Mouse (Mus musculus) retina, postnatal 1 day (tissue): ENCODE measurements at regions not wholly inside any gene's neighbourhood (a gene's known extent, or its start where the extent isn't known, plus 50 kb on each side); places are given as distances from the start of the nearest gene placed in this dataset.

Experiments
- DNase-seq: peaks from one replicate; pipeline ENCODE4 v3.0.0-alpha.2; 2012

DNA sequence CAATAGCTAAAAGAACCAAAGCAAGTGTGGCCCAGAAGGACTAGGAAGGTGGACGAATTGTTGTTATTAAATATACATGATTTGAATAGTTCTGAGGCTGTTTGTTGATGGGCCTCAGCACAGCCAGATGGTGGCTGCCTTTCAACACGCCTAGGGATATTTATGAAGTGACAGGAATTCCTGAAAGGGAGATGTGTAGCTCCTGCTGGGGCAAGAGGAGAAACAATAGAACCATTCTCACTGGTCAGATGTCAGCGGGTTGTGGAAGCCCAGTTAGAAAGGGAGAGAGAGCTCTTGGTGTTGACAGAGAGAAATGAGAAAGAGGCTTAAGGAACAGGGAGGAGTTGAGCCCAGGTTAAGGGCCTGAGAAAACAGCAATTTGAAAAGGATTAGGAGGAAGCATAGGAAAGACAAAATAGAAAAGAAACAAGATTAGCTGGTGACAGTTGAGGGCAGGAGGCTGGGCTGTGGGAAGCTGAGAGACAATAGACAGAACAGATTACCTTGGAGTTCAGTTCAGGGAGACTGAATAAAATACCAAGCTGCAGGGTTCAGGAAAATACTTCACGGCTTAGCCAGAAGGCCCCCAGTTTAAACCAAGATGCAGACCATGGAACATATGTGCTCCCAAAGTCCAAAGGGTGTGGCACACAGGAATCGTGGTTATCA lies 174.7 kb upstream of the Ptbp2 start:
- peak; percentile 71 for DNase-seq

DNA sequence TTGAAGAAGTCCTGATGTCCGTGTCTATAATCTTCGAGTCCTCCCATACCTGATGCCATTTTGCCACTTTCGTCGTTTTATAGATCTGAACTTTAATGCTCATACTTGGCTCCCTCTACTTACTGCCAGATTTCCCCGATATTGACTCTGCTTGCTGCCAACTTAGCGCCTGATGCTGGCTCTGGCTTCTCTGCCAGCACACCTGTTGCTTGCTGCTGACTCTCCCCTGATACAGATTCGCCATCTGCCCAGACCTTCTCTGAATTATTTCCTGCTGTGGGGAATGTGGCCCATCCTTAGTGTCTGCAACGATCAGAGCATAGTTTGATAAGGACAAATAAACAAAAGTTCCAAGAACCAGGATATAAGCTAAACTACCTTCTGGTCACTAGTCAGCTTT lies 173.3 kb upstream of the Ptbp2 start:
- no peak for DNase-seq

DNA sequence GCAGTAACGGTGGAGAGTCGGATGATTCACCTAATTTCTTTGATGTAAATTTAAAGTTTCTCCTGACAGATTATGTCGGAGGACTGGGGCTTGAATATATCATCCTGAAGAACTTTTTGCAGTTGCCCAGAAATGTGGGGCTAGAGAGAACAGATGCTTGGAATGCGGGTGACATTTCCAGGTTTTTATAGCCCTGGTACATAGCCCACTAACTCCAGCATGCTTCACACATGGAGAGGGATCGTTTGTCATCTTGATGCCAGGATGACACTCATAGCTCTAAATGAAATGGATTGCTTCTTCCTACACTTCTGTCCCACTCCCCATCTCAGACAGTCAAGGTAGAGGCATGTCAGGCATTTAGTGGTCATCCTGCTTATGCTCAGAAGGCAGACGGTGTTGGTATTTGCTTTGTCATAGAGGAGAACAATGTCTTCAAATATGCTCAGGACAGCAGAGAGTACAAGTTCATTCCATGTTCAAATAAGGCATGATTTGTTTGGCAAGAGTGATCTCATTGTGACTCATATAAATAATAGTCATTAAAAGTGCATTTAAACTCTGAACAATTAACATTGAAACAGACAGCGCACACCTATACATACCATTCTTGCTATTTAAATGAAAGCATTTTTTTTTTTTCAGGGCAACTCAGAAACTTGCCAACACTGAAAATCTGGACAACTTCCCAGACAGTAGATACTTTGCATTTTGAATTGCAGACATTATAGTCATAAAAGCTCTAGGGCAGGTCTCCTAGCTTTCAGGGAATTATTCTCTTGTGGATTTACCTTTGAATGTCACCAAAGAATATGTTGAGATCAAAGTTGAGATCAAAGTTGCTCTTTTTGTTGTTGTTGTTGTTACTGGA lies 171.7 kb upstream of the Ptbp2 start:
- DNase-seq, result no peak

DNA sequence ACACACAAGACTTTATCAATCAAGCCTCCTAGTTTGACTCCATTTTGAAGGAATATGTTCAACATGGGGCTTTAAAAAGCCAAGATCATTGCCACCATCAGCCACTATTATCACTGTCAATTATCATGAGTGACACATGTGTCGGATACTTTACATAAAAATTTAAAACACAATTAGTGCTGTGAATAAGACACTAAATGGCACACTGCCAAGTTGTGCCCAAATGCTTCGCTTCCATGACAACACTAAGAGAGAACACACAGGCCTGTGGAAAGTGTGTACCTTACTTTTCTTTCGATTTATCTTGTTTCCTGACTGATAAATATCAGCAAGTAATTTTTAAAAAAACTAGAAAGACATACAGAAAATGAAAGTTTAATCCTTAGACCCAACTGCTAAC lies 166.5 kb upstream of the Ptbp2 start:
- peak; percentile 61 for DNase-seq

DNA sequence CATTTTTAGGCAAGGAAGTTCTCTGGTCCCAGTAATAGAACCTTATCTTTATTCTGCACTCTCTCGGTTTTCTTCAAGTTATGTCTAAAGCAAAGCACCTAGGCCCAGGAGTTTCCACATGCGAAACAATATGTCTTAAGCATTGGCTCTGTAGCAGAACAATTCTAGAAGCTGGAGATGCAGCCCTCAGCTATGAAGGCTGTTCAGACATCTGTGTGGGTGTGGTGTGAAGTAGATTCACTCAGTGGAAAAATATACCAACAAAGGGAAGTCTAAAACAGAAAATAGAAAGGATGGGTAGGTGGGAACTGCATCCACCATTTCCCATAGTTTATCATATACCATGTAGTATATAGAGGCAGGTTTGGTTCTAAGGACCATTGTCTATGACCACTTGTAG lies 165.8 kb upstream of the Ptbp2 start:
- no peak for DNase-seq

DNA sequence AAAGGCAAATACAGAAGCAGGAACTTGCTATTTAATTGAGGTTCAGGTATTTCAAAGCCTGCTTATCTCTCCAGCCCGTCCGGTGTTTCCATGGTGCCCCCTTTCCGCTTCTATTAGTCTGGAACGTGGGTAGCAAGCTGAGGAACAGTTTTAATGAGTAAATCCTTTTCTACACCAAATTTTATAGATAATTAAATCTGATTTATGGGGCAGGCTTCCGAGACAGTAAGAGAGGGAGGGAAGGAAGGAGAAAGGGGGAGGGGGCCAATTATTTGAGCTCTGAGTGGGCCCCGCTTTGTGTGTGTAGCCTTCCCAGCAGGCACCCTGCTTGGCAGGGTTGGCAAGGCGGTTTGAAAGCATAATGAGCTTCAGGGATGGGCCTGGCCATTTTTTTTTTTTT lies 165.4 kb upstream of the Ptbp2 start:
- peak; percentile 93 for DNase-seq

DNA sequence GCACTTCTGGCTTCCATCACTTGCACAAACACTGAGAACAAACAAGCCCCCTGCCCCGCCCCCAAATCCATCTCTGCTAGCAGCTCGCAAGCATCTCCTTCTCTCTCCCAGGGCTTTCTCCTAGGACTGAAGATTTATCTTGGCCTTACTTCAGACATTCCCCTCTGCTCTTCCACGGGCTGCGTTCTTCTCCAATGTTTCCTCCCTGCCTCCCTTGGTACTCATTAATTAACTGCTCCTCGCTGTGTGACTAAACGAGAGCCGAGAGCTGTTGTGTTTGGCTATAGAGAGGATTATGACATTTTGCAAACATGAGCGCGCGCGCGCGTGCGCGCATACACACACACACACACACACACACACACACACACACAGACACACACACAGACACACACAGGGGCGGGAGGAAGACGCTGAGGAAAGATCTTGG lies 164.8 kb upstream of the Ptbp2 start:
- peak; percentile 87 for DNase-seq

DNA sequence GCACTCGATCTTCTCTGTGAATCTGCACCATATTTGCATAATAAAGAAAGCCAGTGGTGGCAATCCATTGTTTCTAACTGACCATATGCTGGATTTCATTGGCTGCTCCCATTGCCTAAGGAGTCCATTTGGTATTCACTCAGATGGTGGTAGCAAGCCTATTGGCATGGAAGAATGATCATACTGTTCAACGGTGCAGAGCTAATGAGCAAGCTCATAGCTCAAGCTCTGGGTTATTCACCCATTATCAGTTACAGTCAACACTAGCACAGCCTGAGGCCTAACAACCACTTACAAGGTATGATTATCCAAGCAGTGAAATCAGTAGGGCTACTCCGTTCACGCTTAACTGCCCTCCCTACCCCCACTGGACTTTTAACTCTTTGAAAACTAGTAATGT lies 162.9 kb upstream of the Ptbp2 start:
- peak; percentile 90 for DNase-seq

DNA sequence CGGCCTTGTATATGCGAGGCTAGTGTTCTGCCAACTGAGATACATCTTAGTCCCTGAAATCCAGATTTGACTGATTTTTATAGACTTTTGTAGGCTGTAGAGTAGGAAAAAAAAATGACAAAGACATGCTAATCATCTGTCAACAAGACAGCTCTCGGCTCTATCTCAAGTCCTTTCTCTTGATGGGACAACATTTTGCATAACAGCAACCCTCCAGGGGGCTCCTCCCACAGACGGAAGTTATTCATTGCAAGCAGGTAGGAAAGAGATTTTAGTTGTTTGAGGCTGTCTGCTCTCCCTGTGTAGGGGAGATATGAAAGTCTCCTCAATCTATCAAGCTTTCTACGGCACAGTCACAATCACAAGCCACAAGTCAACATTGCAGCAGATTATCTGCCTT lies 159.8 kb upstream of the Ptbp2 start:
- no peak for DNase-seq

DNA sequence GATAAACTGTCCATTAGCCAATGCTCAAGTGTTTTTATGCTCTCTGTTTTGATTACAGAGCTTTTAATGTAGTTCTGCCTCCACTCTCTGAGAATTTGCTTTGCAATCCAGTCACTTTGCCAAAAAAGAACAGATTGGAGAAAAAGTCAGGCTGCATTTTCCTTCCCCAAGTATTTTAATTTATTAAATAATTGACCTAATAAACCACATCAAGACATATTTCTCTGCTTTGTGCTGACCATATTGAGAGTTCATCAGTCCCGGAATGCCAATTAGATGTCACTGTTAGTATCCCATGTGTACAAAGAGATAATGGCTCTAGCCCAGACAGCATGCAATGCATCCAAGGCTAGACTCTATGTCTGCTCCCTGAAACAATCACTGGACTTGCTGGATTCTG lies 154.8 kb upstream of the Ptbp2 start:
- no peak for DNase-seq

DNA sequence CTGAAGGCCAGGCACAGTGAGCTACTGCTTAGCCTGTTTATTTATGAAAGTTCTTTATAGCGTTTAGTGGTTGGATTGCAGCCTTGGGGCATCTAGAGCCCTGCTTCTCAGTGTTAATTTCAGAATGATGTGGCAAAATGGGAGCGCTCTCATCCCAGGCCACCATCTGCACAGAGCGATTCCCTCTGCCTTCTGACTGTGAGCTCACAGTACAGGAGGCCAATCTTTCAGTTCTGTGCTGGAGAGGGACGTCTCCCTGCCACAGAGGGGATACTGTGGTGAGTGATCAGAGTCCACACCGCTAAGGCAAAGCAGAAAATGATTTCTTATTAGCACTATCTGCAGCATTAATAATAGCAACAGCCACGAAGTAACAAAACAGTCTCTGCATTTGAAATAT lies 154.2 kb upstream of the Ptbp2 start:
- DNase-seq, result no peak

DNA sequence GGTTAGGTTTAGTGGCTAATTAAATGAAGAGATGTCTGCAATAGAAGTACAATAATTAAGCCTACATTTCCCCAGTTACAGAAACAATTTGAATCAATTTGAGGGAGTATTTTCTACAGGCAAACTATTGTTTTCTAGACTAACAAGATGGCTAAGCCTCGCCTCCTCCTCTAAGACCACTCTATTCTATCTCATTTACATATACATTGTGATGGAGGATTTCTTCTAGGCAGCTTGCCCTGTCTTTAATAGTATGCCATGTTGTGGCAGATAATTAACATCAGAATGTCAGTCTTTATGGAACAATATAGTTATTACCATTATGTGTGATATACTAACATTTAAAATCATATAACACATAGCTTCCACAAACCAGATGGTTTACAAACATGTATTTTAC lies 152.3 kb upstream of the Ptbp2 start:
- no peak for DNase-seq

DNA sequence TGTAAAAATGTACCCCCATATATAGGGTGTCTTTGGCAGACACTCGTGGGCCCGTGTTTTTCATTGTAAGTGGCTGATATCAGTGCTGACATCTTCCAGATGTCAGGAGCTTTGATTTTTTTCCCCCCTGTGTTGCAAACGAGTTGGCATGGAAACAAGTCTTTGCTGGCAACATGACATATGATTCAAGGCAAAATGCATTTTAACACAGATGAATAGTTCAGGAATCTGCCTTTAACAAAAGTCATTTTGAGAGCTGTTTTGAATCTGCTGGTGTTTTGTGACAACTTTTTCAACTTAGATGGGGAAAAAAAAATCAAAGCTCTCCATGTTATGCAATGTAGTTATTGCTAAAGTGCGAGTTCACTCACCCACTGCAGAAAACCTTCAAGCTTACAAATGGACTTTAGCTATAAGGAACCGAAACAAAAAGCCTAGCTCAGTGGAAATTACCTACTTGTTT lies 148.8 kb upstream of the Ptbp2 start:
- no peak for DNase-seq

DNA sequence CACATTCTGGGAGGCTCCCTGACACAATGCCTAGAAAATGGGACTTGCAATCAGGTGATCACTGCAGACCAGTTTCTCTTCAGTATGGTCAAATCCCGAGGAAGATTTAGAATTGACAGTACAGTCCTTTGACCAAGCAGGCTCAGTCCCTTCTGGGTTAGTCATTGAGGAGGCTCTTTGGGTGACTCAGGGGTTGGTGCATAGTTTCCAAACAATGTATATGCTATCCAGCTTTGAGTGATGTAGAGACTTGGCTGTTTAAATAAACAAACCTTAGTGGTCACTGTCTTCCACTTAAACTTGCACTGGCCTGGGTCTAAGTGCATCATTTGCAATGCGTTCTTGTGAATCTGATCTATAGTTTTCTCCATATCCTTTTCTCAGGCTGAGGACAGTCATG lies 144.0 kb upstream of the Ptbp2 start:
- DNase-seq, result no peak

DNA sequence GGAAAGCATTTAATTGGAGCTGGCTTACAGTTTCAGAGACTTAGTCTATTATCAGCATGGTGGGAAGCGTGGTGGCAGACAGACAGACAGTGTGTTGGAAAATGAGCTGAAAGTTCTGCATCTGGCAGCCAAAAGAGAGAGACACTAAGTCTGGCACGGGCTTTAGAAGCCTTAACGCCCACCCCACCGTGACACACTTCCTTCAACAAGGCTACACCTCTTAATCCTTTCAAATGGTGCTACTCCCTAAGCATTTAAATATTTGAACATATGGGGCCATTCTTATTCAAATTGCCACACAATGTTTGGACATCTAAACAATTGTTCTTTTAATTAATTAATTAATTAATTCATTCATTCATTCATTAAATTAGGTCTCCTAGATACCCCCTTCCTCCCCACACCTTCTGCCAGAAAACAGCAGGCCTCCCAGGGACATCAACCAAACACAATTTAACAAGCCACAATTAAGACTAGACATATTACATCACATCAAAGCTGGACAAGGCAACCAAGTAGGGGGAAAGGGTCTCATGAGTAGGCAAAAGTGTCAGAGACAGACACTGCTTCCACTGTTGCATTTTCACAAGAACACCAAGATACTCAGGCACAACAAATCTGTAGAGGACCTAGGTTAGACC lies 135.4 kb upstream of the Ptbp2 start:
- peak; percentile 27 for DNase-seq

DNA sequence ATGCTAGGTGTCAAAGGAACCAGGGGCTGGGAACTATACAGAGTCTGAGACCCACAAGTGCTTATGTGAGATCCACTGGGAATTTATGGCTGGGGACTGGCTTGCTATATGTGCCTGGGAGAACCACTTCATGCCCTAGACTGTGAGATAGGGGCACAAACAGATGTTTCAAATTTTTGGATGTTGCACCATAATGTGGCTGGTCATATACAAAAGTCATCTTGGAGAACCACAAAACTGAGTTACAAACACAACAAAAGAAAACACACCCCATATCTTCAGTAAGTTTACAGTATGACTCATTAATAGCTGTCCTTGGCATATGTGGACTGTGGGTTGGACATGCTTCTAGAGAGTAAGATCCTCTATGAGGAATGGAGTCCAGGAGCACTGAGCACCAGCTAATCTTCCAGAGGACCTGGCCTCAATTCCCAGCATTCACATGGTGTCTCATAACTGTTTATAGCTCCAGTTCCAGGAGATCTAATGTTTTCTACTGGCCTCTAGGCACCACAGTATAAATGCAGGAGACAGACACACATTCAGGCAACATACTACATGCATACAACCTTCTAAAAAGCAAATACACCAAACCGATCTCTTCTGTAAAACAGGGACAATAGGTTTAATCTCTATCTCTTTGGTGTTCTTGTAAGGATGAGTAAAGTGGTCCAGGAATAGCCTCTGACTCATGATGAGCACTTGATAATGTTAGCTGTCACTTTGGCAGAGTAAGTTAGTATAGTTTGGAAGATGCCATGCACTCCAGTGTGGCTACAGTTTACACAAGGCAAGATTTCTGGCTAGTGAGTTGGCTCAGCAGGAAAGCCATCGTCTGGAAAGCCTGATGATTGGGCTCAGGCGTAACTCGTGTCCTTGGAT lies 132.0 kb upstream of the Ptbp2 start:
- no peak for DNase-seq

DNA sequence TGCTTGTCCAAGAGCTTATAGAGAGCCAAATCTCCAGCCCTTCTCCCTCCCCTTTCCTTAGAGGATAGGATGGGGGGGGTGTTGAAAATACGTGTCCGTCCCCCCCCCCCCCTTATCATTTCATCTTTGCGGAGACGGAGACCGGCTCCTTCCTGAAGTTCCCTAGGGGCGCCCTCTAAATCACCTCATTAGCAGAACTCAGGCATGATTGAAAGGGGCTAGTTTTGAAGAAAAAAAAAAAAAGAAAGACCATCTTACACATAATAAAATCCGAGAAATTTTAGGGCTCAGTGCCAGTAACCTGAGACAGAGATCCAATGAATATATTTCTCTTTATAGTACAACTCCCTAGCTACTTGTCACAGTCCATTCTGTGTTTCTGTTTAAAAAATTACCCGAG lies 127.3 kb upstream of the Ptbp2 start:
- DNase-seq, result no peak

DNA sequence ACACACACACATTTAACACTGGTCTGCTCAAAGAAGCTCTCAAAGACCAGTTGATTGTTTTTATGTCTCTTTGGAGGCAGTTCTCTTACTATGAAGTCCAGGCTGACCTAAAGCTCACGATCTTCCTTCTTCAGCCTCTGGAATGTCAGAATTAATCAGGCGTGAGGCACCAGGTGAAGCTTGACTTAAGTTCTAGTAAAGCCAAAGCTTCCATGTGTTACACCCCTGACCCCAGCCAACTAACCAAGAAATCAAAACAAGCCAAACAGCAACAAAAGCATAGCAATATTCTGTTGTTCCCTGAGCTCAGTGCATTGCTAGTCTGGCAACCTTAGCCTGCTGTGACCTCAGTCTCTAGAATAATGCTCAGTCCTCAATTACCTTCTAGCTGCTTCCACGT lies 120.0 kb upstream of the Ptbp2 start:
- no peak for DNase-seq

DNA sequence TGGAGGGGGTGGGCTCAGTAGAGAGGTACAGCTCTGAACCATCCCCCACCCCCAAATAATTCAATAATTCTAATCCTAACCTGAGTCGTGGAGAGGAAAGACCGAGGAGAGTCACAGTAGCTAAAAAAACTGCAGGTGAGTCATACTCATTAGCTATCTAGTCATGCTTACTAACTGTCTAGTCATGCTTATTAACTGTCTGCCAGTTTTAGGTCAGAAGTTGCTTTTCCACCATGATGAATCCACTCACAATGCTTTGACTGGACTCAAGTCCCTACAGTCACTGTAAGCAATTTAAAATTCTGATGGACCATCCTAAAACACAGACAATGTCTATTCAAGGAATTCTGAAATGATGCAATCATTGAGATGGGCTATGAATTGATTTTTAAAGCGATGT lies 110.9 kb upstream of the Ptbp2 start:
- DNase-seq, result no peak

DNA sequence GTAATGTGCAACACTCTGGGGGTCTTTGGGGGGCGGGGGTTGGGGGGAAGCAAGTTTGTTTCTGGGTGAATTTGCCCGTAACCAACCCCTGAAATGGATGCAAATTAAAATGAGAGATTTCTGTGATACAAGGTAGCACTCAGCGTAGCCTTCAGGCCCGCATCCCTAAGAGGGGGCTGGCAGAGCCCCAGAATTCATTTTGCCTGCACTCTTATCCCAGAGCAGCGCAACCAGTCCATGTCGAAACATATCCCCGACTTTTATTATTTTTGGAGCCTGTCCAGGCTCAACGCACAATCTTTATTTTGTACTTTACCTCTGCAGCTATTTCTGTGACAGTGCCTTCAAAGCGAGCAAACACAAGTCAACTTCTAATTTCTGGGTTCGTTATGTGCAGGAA lies 109.8 kb upstream of the Ptbp2 start:
- no peak for DNase-seq

DNA sequence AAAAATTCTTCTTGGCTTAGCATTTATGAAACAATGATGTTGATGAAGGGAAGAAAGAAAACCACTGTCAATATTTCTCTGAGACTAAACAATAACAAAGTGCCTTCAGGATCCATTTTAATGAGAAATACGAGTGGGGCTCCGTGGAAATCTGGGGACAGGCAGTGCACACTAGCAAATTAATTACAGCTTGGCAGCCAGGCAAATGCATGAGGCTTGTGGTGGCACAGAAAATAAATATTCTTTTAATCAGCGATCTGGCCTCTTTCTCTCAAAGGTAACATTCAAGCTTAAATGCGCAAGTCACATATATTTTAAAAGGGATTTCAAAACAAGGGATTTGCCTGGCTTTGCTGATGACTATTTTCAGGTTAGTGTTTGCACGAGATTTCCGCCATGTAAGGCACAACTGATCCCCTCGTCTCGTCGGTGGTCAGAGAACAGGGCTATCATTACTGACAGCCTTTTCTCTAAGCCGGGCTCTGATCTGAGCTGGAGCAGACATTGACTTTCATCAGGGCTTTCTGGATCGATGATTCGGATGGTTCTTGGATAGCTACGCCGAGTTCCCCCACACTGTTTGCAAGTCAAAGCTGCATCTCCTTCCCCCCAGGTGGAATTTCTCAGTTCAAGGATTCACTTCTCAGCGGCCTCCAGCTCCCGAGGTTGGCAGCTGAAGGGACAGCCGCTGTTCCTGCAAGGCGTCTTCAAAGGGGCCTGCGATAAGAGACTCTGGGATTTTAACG lies 109.1 kb upstream of the Ptbp2 start:
- peak; percentile 57 for DNase-seq

DNA sequence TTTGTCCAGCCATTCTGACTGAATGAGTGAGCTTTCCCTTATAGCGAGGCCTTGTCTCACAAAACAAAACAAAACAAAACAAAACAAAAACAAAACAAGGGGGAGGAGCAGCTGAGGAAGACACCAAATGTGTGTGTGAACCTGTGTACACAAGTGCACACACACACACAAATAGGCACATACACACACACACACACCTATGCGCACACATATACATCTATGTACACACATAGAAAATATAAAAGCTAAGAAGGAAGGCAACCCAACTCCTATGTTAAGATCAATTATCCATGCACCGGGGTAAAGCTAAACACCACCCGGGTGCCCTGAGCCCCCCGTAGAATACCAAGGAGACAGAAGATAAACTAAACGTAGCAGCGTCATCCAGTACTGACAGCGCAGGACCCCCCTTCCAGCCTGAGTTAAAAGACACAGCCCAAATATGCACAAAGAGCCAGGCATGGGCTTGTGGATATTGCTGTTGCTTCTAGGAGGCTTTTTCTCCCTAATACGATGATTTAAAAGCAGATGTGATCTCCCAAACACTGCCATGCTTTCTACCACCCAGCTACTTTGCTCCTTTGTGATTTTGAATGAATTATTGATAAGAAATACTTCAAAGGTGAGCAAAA lies 108.4 kb upstream of the Ptbp2 start:
- no peak for DNase-seq
